Mouse (Mus musculus) cerebellum, adult 2 months (tissue): Measurements from ENCODE around the gene Bcl2a1b.
"Not testable (repeated sequence)": the region's sequence is repeated elsewhere in the genome, so short reads cannot be mapped to it uniquely, and the experiment has no call there.

Experiments used
- CTCF ChIP-seq: fragments of 200-500 bp; IDR thresholded peaks from 2 replicates; pipeline ENCODE4 v1.5.1; 2011; ENCODE audit warnings: low read depth, mild to moderate bottlenecking, control low read depth, low read length, moderate library complexity, borderline replicate concordance; ENCODE audit not compliant: insufficient read depth
- POLR2A ChIP-seq: fragments of 200-500 bp; IDR thresholded peaks from 2 replicates; pipeline ENCODE4 v1.6.1; 2011; ENCODE audit warnings: low read length, control low read depth, borderline replicate concordance; ENCODE audit not compliant: insufficient read depth

DNA sequence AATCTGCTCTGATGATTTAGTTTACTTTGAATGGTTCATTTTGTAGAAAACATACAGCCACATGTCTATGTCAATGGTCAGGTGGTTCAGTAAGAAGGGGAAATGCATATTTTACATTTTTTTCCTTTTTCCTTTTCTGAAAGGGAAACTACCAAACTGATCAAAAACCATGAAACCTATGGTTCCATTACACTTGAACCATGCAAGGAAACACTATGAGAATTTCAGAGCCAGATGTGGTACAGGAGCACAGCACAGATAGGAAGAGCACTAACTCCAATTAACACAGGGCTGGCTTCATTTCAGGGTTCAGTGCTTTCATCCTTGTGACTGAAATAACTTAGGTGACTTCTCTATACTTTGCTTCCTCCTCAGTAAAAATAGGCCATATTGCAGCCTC, 3.2 kb downstream of the Bcl2a1b start:
- TF ChIP-seq CTCF, POLR2A: not testable (repeated sequence)
